Mouse (Mus musculus) heart, adult 2 months (tissue): ENCODE data around the gene Apba2.

Source experiments
- CTCF ChIP-seq: fragments of 200-600 bp; IDR thresholded peaks from 2 replicates; pipeline ENCODE4 v1.8.1; 2022; ENCODE audit warnings: antibody characterized with exemption, mild to moderate bottlenecking, moderate library complexity
- POLR2A ChIP-seq: fragments of 200-500 bp; IDR thresholded peaks from 2 replicates; pipeline ENCODE4 v1.6.1; 2011; ENCODE audit warnings: mild to moderate bottlenecking, low read depth, low read length, control low read depth; ENCODE audit not compliant: insufficient read depth

DNA sequence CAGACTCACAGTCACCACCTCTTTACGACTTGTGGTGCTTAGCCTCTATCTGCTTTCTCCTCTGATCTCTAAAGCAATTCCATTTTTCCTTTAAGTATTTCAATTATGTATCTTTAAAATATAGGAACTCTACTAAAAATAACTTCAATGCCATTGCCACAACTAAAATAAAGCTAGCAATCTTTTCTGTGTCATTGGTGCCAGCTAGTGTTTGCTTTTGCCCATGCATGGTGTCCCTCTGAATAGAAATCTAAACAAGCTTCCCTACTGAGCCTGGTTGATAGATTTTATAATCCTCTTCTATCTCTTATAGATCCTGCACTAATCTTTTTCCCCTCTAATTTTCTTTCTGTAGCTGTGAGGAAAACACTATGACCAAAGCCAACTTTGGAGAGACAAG lies 222.9 kb downstream of the Apba2 start:
- TF ChIP-seq CTCF (no peak), POLR2A (no peak)
